Mouse (Mus musculus) kidney, adult 2 months (tissue): Measurements from ENCODE around the gene Stx4a.

Source experiments
- CTCF ChIP-seq: fragments of 200-500 bp; conservative IDR thresholded peaks from 2 replicates; pipeline ENCODE4 v1.5.1; 2011; ENCODE audit warnings: low read depth, mild to moderate bottlenecking, control low read depth, low read length, moderate library complexity, mixed read lengths; ENCODE audit not compliant: insufficient read depth, insufficient read length
- POLR2A ChIP-seq: fragments of 200-500 bp; IDR thresholded peaks from one replicate; pipeline ENCODE4 v1.6.1; 2011; ENCODE audit warnings: low read depth, low read length, control low read depth

DNA sequence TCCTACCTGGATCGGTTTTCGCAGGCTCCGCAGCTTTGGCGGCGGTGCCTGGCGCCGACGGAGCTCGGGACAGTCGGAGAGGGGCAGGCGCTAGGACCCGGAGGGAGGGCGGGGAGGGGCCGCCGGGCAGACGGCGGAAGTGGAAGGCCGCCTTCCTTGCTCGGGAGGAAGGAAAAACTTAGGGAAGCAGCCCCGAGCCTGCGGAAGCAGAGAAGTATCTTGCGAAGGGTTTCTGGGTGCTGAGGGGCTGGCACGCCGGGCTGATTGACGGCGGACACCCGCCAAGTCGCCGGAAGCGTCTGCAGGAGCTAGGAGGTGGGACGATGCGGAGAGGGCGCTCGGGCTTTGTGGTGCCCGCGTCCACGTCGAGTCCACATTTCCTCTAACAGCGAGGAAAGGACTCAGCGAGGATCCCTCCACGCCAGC, 52.0 kb downstream of the Stx4a start, which contains the start of gene Zfp646:
- TF ChIP-seq POLR2A (no peak), CTCF (no peak)
